Mouse (Mus musculus) C2C12 (cell line): Measurements from ENCODE around the gene Zfp105. TPM values are rescaled to one million over a fixed set of nuclear protein-coding genes. Genes with fewer than 3 reads are reported as not detected.

ENCODE experiments used
- H3K27me3 ChIP-seq: one replicate; pipeline ENCODE4 v1.6.1; 2011; ENCODE audit not compliant: control insufficient read depth, insufficient read depth, insufficient read length
- H3K36me3 ChIP-seq: one replicate; pipeline ENCODE4 v1.6.1; 2011; ENCODE audit not compliant: control insufficient read depth, insufficient read depth
- H3K4me3 ChIP-seq: one replicate; pipeline ENCODE4 v1.5.1; 2011; ENCODE audit warnings: mild to moderate bottlenecking, control low read depth; ENCODE audit not compliant: poor library complexity, insufficient read depth, severe bottlenecking
- H3K79me2 ChIP-seq: one replicate; pipeline ENCODE4 v1.6.1; 2011; ENCODE audit not compliant: control insufficient read depth, insufficient read depth
- H3K79me3 ChIP-seq: one replicate; pipeline ENCODE4 v1.6.1; 2011; ENCODE audit warnings: low read depth, control low read depth
- H3ac ChIP-seq: one replicate; pipeline ENCODE3; 2011; ENCODE audit warnings: low read depth; ENCODE audit not compliant: control insufficient read depth, insufficient read length
- CEBPB ChIP-seq: IDR thresholded peaks from one replicate; pipeline ENCODE4 v1.6.1; 2011; ENCODE audit warnings: low read depth, mild to moderate bottlenecking, control low read depth, moderate library complexity
- CTCF ChIP-seq: IDR thresholded peaks from one replicate; pipeline ENCODE4 v1.5.1; 2011; ENCODE audit not compliant: control insufficient read depth, insufficient read depth, insufficient read length
- FOSL1 ChIP-seq: IDR thresholded peaks from one replicate; pipeline ENCODE4 v1.8.0; 2011; ENCODE audit warnings: mild to moderate bottlenecking, low read length; ENCODE audit not compliant: poor library complexity, insufficient read depth, severe bottlenecking
- MAX ChIP-seq: IDR thresholded peaks from one replicate; pipeline ENCODE4 v1.6.1; 2011; ENCODE audit warnings: mild to moderate bottlenecking, control low read depth
- MYOD1 ChIP-seq: IDR thresholded peaks from one replicate; pipeline ENCODE4 v1.6.1; 2011; ENCODE audit warnings: low read depth; ENCODE audit not compliant: control insufficient read depth, insufficient read length
- MYOG ChIP-seq: IDR thresholded peaks from one replicate; pipeline ENCODE4 v1.6.1; 2011; ENCODE audit not compliant: control insufficient read depth, insufficient read length; ENCODE audit errors: extremely low read depth
- USF1 ChIP-seq: IDR thresholded peaks from one replicate; pipeline ENCODE4 v1.6.1; 2011; ENCODE audit warnings: low read depth, mild to moderate bottlenecking, control low read depth, moderate library complexity
- polyA plus RNA-seq: library from polyadenylated mRNA; unstranded; fragments of >200 nt; fragmentation: generic; extraction: Trizol; gene quantifications from one replicate; pipeline ENCODE4 v1.2.1, GENCODE M21; 2012; ENCODE audit warnings: missing spikeins

The Zfp105 gene
- polyA plus RNA-seq, 1 experiment, result not detected

- Histone ChIP-seq H3ac (no peak overlapping the region), H3K36me3 (no peaks in the 10 kb centered on the region), H3K4me3 (no peak overlapping the region), H3K27me3 (peaks cover 10% of the 10 kb centered on the region), H3K79me3 (no peaks in the 10 kb centered on the region), H3K79me2 (no peaks in the 10 kb centered on the region)
- TF ChIP-seq USF1 (no peak), MYOG (no peak), CEBPB (no peak), FOSL1 (no peak), MYOD1 (no peak), MAX (no peak), CTCF (no peak)
These were observed 19.9 kb upstream of the Zfp105 start for GRCm38 (mm10) chr9:122902717-122903535.

GRCm38 (mm10) chr9:122922436-122922835, 436 bp upstream of the Zfp105 start:
- H3K4me3 ChIP-seq, result no peak overlapping the region
- H3K36me3 ChIP-seq, result no peaks in the 10 kb centered on the region
- H3K79me3 ChIP-seq, result no peaks in the 10 kb centered on the region
- no peak for TF ChIP-seq CEBPB
- TF ChIP-seq MYOD1, result no peak
- no peak for TF ChIP-seq FOSL1
- no peak for TF ChIP-seq MAX
- TF ChIP-seq MYOG, result no peak
- TF ChIP-seq USF1, result no peak
- TF ChIP-seq CTCF, result no peak
- H3K27me3 ChIP-seq, result peaks cover 24% of the 10 kb centered on the region
- no peak overlapping the region for H3ac ChIP-seq
- no peaks in the 10 kb centered on the region for H3K79me2 ChIP-seq

DNA sequence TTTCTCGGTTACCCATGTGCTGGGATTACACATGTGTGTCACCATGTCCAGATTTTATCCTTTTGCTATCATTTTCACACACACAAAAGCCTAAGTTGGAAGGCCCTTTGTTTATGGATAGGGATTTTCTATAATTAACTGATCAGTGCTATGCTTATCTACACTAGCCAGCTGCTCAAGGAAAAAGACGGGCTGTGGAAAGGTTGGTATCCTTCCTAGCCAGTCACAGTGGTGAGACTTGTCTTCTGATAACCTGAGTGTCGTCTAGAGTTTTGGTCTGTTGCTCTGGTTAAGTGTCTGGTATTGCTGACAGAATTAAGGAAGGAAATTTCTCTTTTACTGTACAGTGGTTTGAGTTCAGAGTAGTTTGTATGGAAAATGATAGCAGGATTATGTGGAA, 6.0 kb downstream of the Zfp105 start:
- no peaks in the 10 kb centered on the region for H3K79me3 ChIP-seq
- peaks cover 12% of the 10 kb centered on the region for H3K27me3 ChIP-seq
- H3K36me3 ChIP-seq, result no peaks in the 10 kb centered on the region
- no peak overlapping the region for H3ac ChIP-seq
- no peak overlapping the region for H3K4me3 ChIP-seq
- TF ChIP-seq FOSL1 (no peak), MYOD1 (no peak), MYOG (no peak), CTCF (no peak), CEBPB (no peak), MAX (no peak), USF1 (no peak)
- no peaks in the 10 kb centered on the region for H3K79me2 ChIP-seq

DNA sequence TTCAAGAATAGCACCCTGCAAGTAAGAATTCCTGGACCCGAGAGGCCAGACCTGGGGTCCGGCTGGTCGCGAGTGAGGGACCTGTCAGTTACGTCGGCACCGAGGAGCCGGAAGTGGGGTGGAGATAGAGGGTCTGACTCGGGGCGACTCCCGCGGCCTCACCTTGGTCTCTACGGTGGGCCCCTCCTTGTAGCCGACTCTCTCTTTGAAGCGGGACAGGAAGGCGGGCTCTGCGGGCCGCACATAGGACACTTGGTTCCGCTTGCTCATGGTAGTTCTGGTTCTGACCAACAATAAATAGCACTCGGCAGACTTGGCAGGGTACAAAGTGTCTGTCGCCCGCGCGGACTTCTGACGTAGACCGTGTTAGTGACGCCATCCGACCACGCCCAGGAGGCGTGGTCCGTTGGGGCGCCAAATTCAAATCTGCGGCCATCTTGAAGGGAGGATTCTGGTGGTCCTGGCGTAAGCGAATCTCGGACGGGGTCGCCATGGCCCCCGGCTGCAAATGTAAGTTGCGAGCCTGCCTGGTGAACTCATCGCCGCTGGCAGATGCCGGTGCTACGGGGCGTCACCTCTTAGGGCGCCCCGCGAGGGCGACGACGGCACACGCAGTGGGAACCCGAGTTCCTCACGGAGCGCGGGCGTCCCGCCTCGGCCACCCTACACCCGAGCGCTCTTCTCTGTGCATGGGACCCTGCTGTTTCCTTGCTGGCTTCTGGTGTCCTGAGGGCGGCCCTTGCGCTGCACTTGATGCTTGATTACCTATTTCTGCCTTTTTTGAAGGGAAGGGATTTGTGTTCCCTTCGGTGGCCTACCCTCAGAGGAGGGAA, 28.0 kb downstream of the Zfp105 start, which contains the start of the genes 1110059G10Rik and Kif15:
1110059G10Rik (minus strand) TSS at position 358 of the 833 bp plus-strand sequence.
Kif15 (plus strand) TSS at position 404 of the 833 bp plus-strand sequence.
- peaks cover 26% of the 10 kb centered on the region for H3K36me3 ChIP-seq
- peaks cover 52% of the 10 kb centered on the region for H3K79me3 ChIP-seq
- peak within 1 kb of the TSS; percentile 85 for H3K4me3 ChIP-seq
- no peaks in the 10 kb centered on the region for H3K27me3 ChIP-seq
- peak; percentile 39 for TF ChIP-seq MAX
- no peak for TF ChIP-seq FOSL1
- TF ChIP-seq MYOG, result no peak
- no peak for TF ChIP-seq MYOD1
- H3K79me2 ChIP-seq, result peaks cover 64% of the 10 kb centered on the region
- peak within 1 kb of the TSS; percentile 78 for H3ac ChIP-seq

Other genes with a start within 250 kb of the Zfp105 start
- not detected for gene Topaz1, start 175.7 kb upstream of the Zfp105 start, polyA plus RNA-seq
- 1.5 TPM for gene Tcaim, start 117.5 kb upstream of the Zfp105 start, polyA plus RNA-seq
- gene Gm35549, start 79.0 kb upstream of the Zfp105 start, polyA plus RNA-seq, result 0.16 TPM
- gene Zfp445, start 57.1 kb upstream of the Zfp105 start, polyA plus RNA-seq, result 7.9 TPM
- gene Zkscan7, start 37.4 kb upstream of the Zfp105 start, polyA plus RNA-seq, result 0.40 TPM
- gene 1110059G10Rik, start 27.9 kb downstream of the Zfp105 start, polyA plus RNA-seq, result 4.9 TPM
- 11.6 TPM for gene Kif15, start 28.0 kb downstream of the Zfp105 start, polyA plus RNA-seq
- 7.1 TPM for gene Tmem42, start 98.3 kb downstream of the Zfp105 start, polyA plus RNA-seq
- 0.06 TPM for gene Tgm4, start 111.7 kb downstream of the Zfp105 start, polyA plus RNA-seq
- 62.6 TPM for gene Zdhhc3, start 190.1 kb downstream of the Zfp105 start, polyA plus RNA-seq
- gene Exosc7, start 190.1 kb downstream of the Zfp105 start, polyA plus RNA-seq, result 60.6 TPM
- gene Clec3b, start 227.9 kb downstream of the Zfp105 start, polyA plus RNA-seq, result 0.11 TPM